28 mouse cellular contexts compared by ENCODE assay signal in the genomic region with DNA sequence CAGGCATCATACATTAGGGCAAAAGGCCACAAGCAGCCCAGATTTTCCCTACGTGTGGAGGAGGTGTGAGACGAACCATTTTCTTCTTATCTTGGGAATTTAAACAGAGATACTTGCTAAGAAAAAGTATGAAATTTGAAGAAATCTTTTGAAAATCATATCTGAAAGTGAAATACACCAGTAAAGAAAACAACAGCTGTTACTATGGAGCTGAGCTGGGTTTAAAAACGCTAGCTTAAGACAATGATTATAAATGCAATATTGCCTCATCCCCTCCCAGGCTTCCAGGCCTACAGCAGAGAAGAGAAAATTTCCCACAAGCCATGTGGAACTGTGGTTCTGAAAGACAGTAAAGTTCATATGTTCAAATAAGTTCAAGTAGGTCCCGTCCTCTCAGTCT.
DNase-seq lines count a peak whose midpoint lies in the region; ATAC-seq and TF ChIP-seq lines count a peak whose summit lies in the region.
"Had no signal": no experiment of that assay in that cellular context is flagged by ENCODE, and none has a peak within 500 bp of the region (broad histone marks: within the 10 kb centered on the region; RNA-seq: fewer than 3 reads in every experiment).

No protein-coding gene starts in this region.

- no peak for DNase-seq in forebrain, postnatal 0 days
- DNase-seq in forebrain, embryonic 14.5 days (ENCODE audit: low spot score) = no peak
- DNase-seq in layer of hippocampus, adult 9-11 months = peak; percentile 13
- DNase-seq in layer of hippocampus, postnatal 36 days = no peak
- DNase-seq in brain, adult 2 months (ENCODE audit: low read depth, low spot score) = peak; percentile 36
- no peak for DNase-seq in kidney, adult 11 months
- DNase-seq: adrenal gland, adult 8-10 months; adrenal gland, postnatal 25 days; cerebellum, adult 18-20 months; cerebellum, adult 9-10 months; cerebellum, postnatal 25 days; embryo, embryonic 11 days; gastrocnemius, postnatal 10 days; gastrocnemius, postnatal 36 days; heart, adult 2 months; heart, postnatal 14 days; heart, postnatal 4 days had no signal

- no peak for TF ChIP-seq CTCF in forebrain, postnatal 0 days (IDR thresholded peaks at IDR 0.05; ENCODE audit: low read depth)

- no peak overlapping the region for H3K27ac ChIP-seq in forebrain, postnatal 0 days (ENCODE audit: low read depth, low read length)
- H3K27ac ChIP-seq in forebrain, embryonic 14.5 days (ENCODE audit: low read depth, low read length) = no peak overlapping the region
- H3K27ac ChIP-seq: embryonic facial prominence, embryonic 10.5 days; embryonic facial prominence, embryonic 13.5 days; forebrain, embryonic 12.5 days; heart, adult 2 months; heart, embryonic 10.5 days; heart, embryonic 13.5 days; hindbrain, embryonic 14.5 days; hindbrain, postnatal 0 days had no signal

- no peak overlapping the region for H3K4me3 ChIP-seq in forebrain, postnatal 0 days (ENCODE audit: low read depth, low read length)
- no peak overlapping the region for H3K4me3 ChIP-seq in forebrain, embryonic 14.5 days (ENCODE audit: low read depth, low read length)
- H3K4me3 ChIP-seq: embryonic facial prominence, embryonic 10.5 days; embryonic facial prominence, embryonic 13.5 days; erythroblast, embryonic 14.5 days; forebrain, embryonic 12.5 days; heart, adult 2 months; heart, embryonic 10.5 days; heart, embryonic 13.5 days had no signal

- no peak overlapping the region for H3K4me2 ChIP-seq in forebrain, postnatal 0 days (ENCODE audit: low read depth)
- H3K4me2 ChIP-seq in forebrain, embryonic 14.5 days (ENCODE audit: low read length) = no peak overlapping the region
- H3K4me2 ChIP-seq: embryonic facial prominence, embryonic 13.5 days; forebrain, embryonic 12.5 days; heart, embryonic 13.5 days; hindbrain, embryonic 14.5 days had no signal

- H3K4me1 ChIP-seq in forebrain, postnatal 0 days (ENCODE audit: insufficient read depth) = no peaks in the 10 kb centered on the region
- H3K4me1 ChIP-seq in forebrain, embryonic 14.5 days (ENCODE audit: control insufficient read depth, insufficient read depth, low read length) = no peaks in the 10 kb centered on the region; the same call in 1 of the 2 replicates
- H3K4me1 ChIP-seq: embryonic facial prominence, embryonic 10.5 days; embryonic facial prominence, embryonic 13.5 days; heart, embryonic 10.5 days; heart, embryonic 13.5 days had no signal

- H3K9ac ChIP-seq in forebrain, postnatal 0 days = no peak overlapping the region
- H3K9ac ChIP-seq in forebrain, embryonic 14.5 days (ENCODE audit: low read length) = no peak overlapping the region
- H3K9ac ChIP-seq: embryonic facial prominence, embryonic 13.5 days; forebrain, embryonic 12.5 days; heart, embryonic 13.5 days; hindbrain, embryonic 14.5 days had no signal

- no peaks in the 10 kb centered on the region for H3K27me3 ChIP-seq in forebrain, postnatal 0 days (ENCODE audit: insufficient read depth, low read length)
- H3K27me3 ChIP-seq in forebrain, embryonic 14.5 days (replicated peaks; ENCODE audit: control insufficient read depth, insufficient read depth, low read length) = no peaks in the 10 kb centered on the region
- H3K27me3 ChIP-seq: embryonic facial prominence, embryonic 13.5 days; forebrain, embryonic 12.5 days; heart, embryonic 13.5 days had no signal

- H3K36me3 ChIP-seq in forebrain, postnatal 0 days (ENCODE audit: insufficient read depth) = no peaks in the 10 kb centered on the region
- H3K36me3 ChIP-seq in forebrain, embryonic 14.5 days (ENCODE audit: control insufficient read depth, insufficient read depth, low read length) = no peaks in the 10 kb centered on the region
- H3K36me3 ChIP-seq: embryonic facial prominence, embryonic 10.5 days; embryonic facial prominence, embryonic 13.5 days; forebrain, embryonic 12.5 days; heart, embryonic 10.5 days; heart, embryonic 13.5 days had no signal

- 70% methylated on average over 4 of the region's 4 CpGs for WGBS in forebrain, postnatal 0 days
- WGBS in forebrain, embryonic 14.5 days = 87% methylated on average over 4 of the region's 4 CpGs

- peak; percentile 60 for ATAC-seq in forebrain, postnatal 0 days
- no peak for ATAC-seq in forebrain, embryonic 14.5 days
- ATAC-seq: activated CD4-positive, CD25-positive, alpha-beta regulatory T cell, adult 4 months; forebrain, embryonic 16.5 days; hindbrain, postnatal 0 days; inflammation-experienced regulatory T-cells, adult 6 months had no signal

- H3K9me3 ChIP-seq in forebrain, postnatal 0 days (ENCODE audit: low read length) = no peaks in the 10 kb centered on the region
- no peaks in the 10 kb centered on the region for H3K9me3 ChIP-seq in forebrain, embryonic 14.5 days (replicated peaks; ENCODE audit: control insufficient read depth, low read length)
- H3K9me3 ChIP-seq: embryonic facial prominence, embryonic 10.5 days; embryonic facial prominence, embryonic 13.5 days; forebrain, embryonic 12.5 days; heart, embryonic 10.5 days; heart, embryonic 13.5 days had no signal

Comparison
In these comparisons a context has a peak if more than half of its experiments do, and no peak if none do; other contexts are left out.
1. DNase-seq: peak in layer of hippocampus, adult 9-11 months (single experiment) and brain, adult 2 months (single experiment); none in forebrain, postnatal 0 days (single experiment), forebrain, embryonic 14.5 days (single experiment), layer of hippocampus, postnatal 36 days (0 of 2) and kidney, adult 11 months (single experiment).